Mouse (Mus musculus) CH12.LX (cell line): ENCODE measurements at regions not wholly inside any gene's neighbourhood (a gene's known extent, or its start where the extent isn't known, plus 50 kb on each side); places are given as distances from the start of the nearest gene placed in this dataset.

Experiments used
- DNase-seq: peaks from one replicate; pipeline ENCODE4 v3.0.0-alpha.2; 2013; ENCODE audit errors: extremely low read depth
- H3K27ac ChIP-seq: 2 replicates; pipeline ENCODE4 v1.5.1; 2012; ENCODE audit warnings: low read depth, mild to moderate bottlenecking, control low read depth, moderate library complexity; ENCODE audit not compliant: insufficient read depth
- H3K27me3 ChIP-seq: replicated peaks from 2 replicates; pipeline ENCODE3; 2012; ENCODE audit warnings: inconsistent platforms
- H3K36me3 ChIP-seq, 2 experiments: replicated peaks in 1 of 2; 2 replicates each; pipeline versions ENCODE3 to v1.6.1; 2012; ENCODE audit warnings: inconsistent platforms in 1 of 2, low read length in 1 of 2, mild to moderate bottlenecking in 1 of 2, mixed read lengths in 1 of 2, moderate library complexity in 1 of 2; ENCODE audit not compliant: control insufficient read depth in 1 of 2, insufficient read depth in 1 of 2
- H3K4me1 ChIP-seq, 2 experiments: 2 replicates each; pipeline ENCODE4 v1.6.1; 2012; ENCODE audit warnings: inconsistent platforms in 1 of 2, moderate library complexity in 1 of 2; ENCODE audit not compliant: insufficient read depth in 2 of 2, control insufficient read depth in 1 of 2
- H3K4me2 ChIP-seq: 2 replicates; pipeline ENCODE4 v1.6.1; 2012; ENCODE audit warnings: low read depth, mild to moderate bottlenecking, control low read depth; ENCODE audit not compliant: poor library complexity, insufficient read depth, severe bottlenecking
- H3K4me3 ChIP-seq, 3 experiments: fragments of 150-350 bp in 1 of 3; sonication (generic) in 1 of 3; replicated peaks in 1 of 3; 2 replicates each; pipeline versions ENCODE3 to v1.5.1; 2011 to 2012; ENCODE audit warnings: low read depth in 2 of 3, low read length in 2 of 3, mild to moderate bottlenecking in 2 of 3, moderate library complexity in 2 of 3, control low read depth in 1 of 3, improper control_type of control experiment in 1 of 3, inconsistent platforms in 1 of 3, mixed read lengths in 1 of 3; ENCODE audit not compliant: poor library complexity in 1 of 3
- H3K79me2 ChIP-seq: replicated peaks from 2 replicates; pipeline ENCODE4 v1.6.1; 2012; ENCODE audit warnings: mild to moderate bottlenecking, moderate library complexity; ENCODE audit not compliant: control insufficient read depth, poor library complexity, insufficient read depth, severe bottlenecking; ENCODE audit errors: extremely low read depth
- H3K9ac ChIP-seq: 2 replicates; pipeline ENCODE4 v1.6.1; 2012; ENCODE audit warnings: low read depth, mild to moderate bottlenecking, control low read depth, moderate library complexity; ENCODE audit not compliant: insufficient read depth
- H3K9me3 ChIP-seq: replicated peaks from 2 replicates; pipeline ENCODE3; 2012; ENCODE audit warnings: low read length, inconsistent platforms, mixed read lengths
- CHD1 ChIP-seq: IDR thresholded peaks from 2 replicates; pipeline ENCODE4 v1.6.1; 2012; ENCODE audit warnings: low read depth, low read length, improper control_type of control experiment, inconsistent platforms
- CHD2 ChIP-seq: IDR thresholded peaks from 2 replicates; pipeline ENCODE4 v1.6.1; 2011; ENCODE audit warnings: low read length, improper control_type of control experiment
- E2F4 ChIP-seq: IDR thresholded peaks from 2 replicates; pipeline ENCODE4 v1.6.1; 2011; ENCODE audit warnings: low read depth, low read length, improper control_type of control experiment; ENCODE audit not compliant: insufficient replicate concordance
- ELF1 ChIP-seq: IDR thresholded peaks from 2 replicates; pipeline ENCODE4 v1.6.1; 2014; ENCODE audit warnings: low read depth, mild to moderate bottlenecking, inconsistent platforms, low read length, improper control_type of control experiment
- JUN ChIP-seq: IDR thresholded peaks from 2 replicates; pipeline ENCODE4 v1.6.1; 2011; ENCODE audit warnings: low read depth, mild to moderate bottlenecking, low read length, improper control_type of control experiment, moderate library complexity; ENCODE audit not compliant: insufficient read depth
- JUND ChIP-seq: conservative IDR thresholded peaks from 2 replicates; pipeline ENCODE4 v1.6.1; 2011; ENCODE audit warnings: low read depth, low read length, improper control_type of control experiment
- MAZ ChIP-seq: IDR thresholded peaks from 2 replicates; pipeline ENCODE4 v1.6.1; 2012; ENCODE audit warnings: low read depth, mild to moderate bottlenecking, inconsistent platforms, low read length, improper control_type of control experiment, moderate library complexity
- MEF2A ChIP-seq: IDR thresholded peaks from 2 replicates; pipeline ENCODE4 v1.6.1; 2014; ENCODE audit warnings: low read depth, mild to moderate bottlenecking, inconsistent platforms, low read length, improper control_type of control experiment, borderline replicate concordance
- NELFE ChIP-seq: IDR thresholded peaks from 2 replicates; pipeline ENCODE4 v1.6.1; 2011; ENCODE audit warnings: low read depth, low read length, improper control_type of control experiment
- NRF1 ChIP-seq: IDR thresholded peaks from 2 replicates; pipeline ENCODE4 v1.6.1; 2014; ENCODE audit warnings: low read depth, mild to moderate bottlenecking, inconsistent platforms, low read length, improper control_type of control experiment, moderate library complexity
- POLR2A ChIP-seq: IDR thresholded peaks from 2 replicates; pipeline ENCODE4 v1.6.1; 2011; ENCODE audit warnings: low read depth, mild to moderate bottlenecking, improper control_type of control experiment, low read length
- RCOR1 ChIP-seq: conservative IDR thresholded peaks from 2 replicates; pipeline ENCODE4 v1.6.1; 2012; ENCODE audit warnings: low read depth, mild to moderate bottlenecking, inconsistent platforms, low read length, improper control_type of control experiment
- SMC3 ChIP-seq: IDR thresholded peaks from 2 replicates; pipeline ENCODE4 v1.6.1; 2011; ENCODE audit warnings: low read depth, low read length, improper control_type of control experiment
- TBP ChIP-seq: conservative IDR thresholded peaks from 2 replicates; pipeline ENCODE4 v1.6.1; 2011; ENCODE audit warnings: low read depth, low read length, improper control_type of control experiment
- USF1 ChIP-seq: IDR thresholded peaks from 2 replicates; pipeline ENCODE4 v1.6.1; 2014; ENCODE audit warnings: low read depth, mild to moderate bottlenecking, inconsistent platforms, low read length, improper control_type of control experiment
- ZC3H11A ChIP-seq: IDR thresholded peaks from 2 replicates; pipeline ENCODE4 v1.6.1; 2012; ENCODE audit warnings: low read depth, mild to moderate bottlenecking, inconsistent platforms, low read length, improper control_type of control experiment
- ZKSCAN1 ChIP-seq: IDR thresholded peaks from 2 replicates; pipeline ENCODE4 v1.6.1; 2012; ENCODE audit warnings: low read depth, inconsistent platforms, low read length, improper control_type of control experiment, borderline replicate concordance
- ZMIZ1 ChIP-seq: IDR thresholded peaks from 2 replicates; pipeline ENCODE4 v1.6.1; 2012; ENCODE audit warnings: low read depth, mild to moderate bottlenecking, inconsistent platforms, low read length, improper control_type of control experiment
- dilution Hi-C: fragments of 300-500 bp; cut with MboI; formaldehyde crosslinking; loops from 2 replicates; pipeline ENCODE4 v1.14.3; 2020; ENCODE audit warnings: low sequenced_read_pairs; ENCODE audit not compliant: extremely low pct_unique_long_range_greater_than_20kb, extremely low pct_ligation_motif_present
- in situ Hi-C: fragments of 300-500 bp; cut with MboI; formaldehyde crosslinking; loops from 3 replicates; pipeline ENCODE4 v1.14.3; 2019; ENCODE audit warnings: low sequenced_read_pairs, low pct_ligation_motif_present, low pct_unique_long_range_greater_than_20kb, mixed read lengths

DNA sequence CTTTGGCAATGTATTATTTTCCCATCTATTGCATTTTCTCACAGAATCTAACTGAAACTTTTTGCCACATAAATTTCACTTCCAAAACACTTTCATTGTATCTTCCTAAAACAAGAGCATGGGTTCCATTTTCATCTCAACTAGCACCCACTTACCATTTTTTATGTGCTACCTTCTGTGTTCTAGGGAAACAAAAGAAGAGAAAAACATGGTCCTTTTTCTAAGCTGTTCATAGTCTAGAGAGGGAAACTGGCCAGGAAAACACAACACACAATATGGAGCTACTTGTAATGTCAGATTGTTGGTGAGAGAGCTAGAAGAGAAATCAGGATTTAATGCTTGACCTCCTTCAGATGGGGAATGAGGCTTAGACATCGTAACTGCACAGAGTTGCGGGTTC lies 361.6 kb upstream of the Gm11042 start:
- in situ Hi-C loops = loop anchor here (25.0 kb wide), 1 partner anchor 341 kb away; no protein-coding TSS in a partner anchor
- no peaks in the 10 kb centered on the region for H3K27me3 ChIP-seq
- H3K4me3 ChIP-seq = no peak overlapping the region
- no peaks in the 10 kb centered on the region for H3K36me3 ChIP-seq
- H3K9me3 ChIP-seq = no peaks in the 10 kb centered on the region
- TF ChIP-seq ZMIZ1 (no peak), NELFE (no peak), E2F4 (no peak), ZC3H11A (no peak), MAZ (no peak), POLR2A (no peak), USF1 (no peak), JUND (no peak), NRF1 (no peak), SMC3 (no peak), ZKSCAN1 (no peak), RCOR1 (no peak), JUN (no peak), CHD2 (no peak), MEF2A (no peak), ELF1 (no peak), CHD1 (no peak)
- TF ChIP-seq, all 38 proteins: peak for 0
- H3K79me2 ChIP-seq = no peaks in the 10 kb centered on the region
- no peak for DNase-seq
- H3K4me1 ChIP-seq = no peaks in the 10 kb centered on the region
- dilution Hi-C loops = no loop called here
- no peak overlapping the region for H3K9ac ChIP-seq
- no peak overlapping the region for H3K27ac ChIP-seq
- no peak overlapping the region for H3K4me2 ChIP-seq

DNA sequence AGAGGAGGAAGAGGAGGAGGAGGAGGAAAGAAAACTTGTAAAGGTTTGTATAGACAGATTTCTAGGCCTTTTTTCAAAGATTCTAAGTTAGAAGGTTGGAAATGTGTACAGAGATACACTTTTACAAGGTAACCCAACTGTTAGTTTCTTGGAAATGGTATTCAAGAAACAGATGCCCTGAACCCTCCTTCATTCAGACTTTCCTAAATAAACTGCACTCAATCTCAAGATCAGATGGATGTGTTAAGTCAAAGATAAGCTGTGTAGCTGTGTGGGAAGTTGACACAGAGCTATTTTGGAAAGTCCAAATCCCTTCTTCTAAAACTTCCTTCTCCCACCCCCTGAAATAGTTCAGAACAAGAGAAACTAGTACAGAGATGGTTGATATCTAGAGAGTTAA lies 342.2 kb upstream of the Gm11042 start:
- H3K4me3 ChIP-seq = no peak overlapping the region
- no peak overlapping the region for H3K27ac ChIP-seq
- no peak for TF ChIP-seq TBP
- no peak for TF ChIP-seq RCOR1
- in situ Hi-C loops = no loop called here
- H3K4me2 ChIP-seq = no peak overlapping the region
- no peak for DNase-seq
- H3K79me2 ChIP-seq = no peaks in the 10 kb centered on the region
- no peaks in the 10 kb centered on the region for H3K4me1 ChIP-seq
- dilution Hi-C loops = no loop called here
- H3K9ac ChIP-seq = no peak overlapping the region
- H3K27me3 ChIP-seq = no peaks in the 10 kb centered on the region
- no peaks in the 10 kb centered on the region for H3K36me3 ChIP-seq
- H3K9me3 ChIP-seq = no peaks in the 10 kb centered on the region
